Mouse (Mus musculus): ENCODE results near the gene Acot12.

DNA sequence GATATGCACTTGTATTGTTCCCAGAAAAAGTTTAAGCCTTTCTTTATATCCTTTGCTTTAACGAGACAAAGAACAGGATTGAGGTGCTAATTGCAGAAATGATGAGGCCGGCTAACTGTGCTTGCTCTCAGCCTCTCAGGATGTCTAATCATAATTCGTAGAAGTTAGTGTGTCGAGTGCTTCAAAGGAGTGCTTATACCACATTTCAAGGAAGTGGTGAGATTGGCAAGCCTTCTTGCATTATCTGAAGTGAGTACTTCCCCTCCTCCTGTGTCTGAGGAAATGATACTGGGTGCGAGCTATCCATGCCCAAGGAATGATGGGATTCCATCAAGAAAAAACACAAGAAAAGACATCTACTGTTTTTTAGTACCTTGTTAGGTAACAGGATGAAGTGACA, 73.4 kb downstream of the Acot12 start:
- TF ChIP-seq CTCF (IDR thresholded peaks at IDR 0.05; ENCODE audit: extremely low read depth, insufficient read depth, low read length) (no peak), POLR2A (IDR thresholded peaks at IDR 0.05; ENCODE audit: extremely low read depth, insufficient read depth, low read length) (no peak)
